Mouse (Mus musculus) spleen, postnatal 4 days (tissue): ENCODE results near the gene Ces1h.
"Not testable (repeated sequence)": the region's sequence is repeated elsewhere in the genome, so short reads cannot be mapped to it uniquely, and the experiment has no call there.

ENCODE experiments used
- DNase-seq, 2 experiments: peaks; one replicate each; pipeline ENCODE4 v3.0.0; 2022; ENCODE audit warnings: low spot score in 2 of 2

Ces1h gene

DNA sequence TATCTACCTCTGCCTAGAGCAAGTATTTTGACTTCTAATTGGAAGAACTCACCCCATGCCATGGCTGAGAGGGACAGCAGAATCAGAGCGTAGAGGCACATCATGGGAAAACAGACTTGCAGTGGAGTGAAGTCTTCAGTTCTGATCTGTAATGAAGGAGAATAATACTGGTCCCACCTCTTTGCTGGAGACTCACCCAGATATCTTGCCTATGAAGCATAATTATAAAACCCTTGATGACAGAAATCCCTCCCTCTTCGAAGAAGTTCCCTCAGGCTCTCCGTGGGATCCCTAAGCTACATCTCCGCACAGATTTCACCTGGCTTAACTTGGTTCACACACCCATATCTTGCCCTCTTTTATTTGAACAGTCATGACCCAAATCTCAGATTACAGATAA is at the start of gene Ces1h:
Gene Ces1h (minus strand): TSS at position 101 of the 400 bp plus-strand sequence.
- no peak for DNase-seq

DNA sequence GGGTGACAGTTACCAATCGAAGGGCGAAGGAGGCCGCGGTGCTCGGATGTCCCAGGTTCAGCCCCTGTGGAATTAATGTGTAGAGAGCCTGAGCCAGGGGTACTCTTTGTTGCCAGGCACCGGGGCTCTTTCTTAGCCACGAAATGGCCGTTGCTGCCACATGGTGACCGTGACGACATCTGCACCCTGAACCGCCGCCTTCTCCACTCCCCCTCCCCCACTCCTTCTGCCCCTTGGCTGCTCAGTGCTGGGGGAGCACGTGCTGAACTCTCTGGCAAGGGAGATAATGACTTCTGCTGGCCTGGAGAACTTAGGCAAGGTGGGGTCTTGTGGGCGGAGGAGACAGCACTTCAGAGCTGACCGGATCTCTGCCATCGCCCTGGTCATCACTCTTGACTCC is 47.7 kb upstream of the Ces1h start:
- no peak for DNase-seq

DNA sequence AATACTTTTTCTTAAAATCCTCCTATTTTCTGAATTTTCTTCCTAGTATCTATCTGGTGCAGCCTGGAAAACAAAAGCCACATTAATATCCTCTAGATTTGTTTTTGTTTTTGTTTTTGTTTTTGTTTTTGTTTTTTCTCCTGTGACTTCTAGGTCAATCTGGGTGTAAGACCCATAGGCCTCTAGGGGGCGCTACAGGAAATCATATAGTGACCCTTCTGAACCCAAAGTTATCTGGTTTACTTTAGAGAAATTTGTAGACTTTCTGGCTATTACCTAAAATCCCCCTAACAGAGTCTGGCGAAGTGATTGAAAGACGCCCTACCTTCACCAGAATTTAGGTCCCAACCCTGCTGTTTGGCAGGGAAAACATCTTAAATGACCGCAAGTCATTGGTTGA is 35.9 kb upstream of the Ces1h start:
- no peak for DNase-seq

DNA sequence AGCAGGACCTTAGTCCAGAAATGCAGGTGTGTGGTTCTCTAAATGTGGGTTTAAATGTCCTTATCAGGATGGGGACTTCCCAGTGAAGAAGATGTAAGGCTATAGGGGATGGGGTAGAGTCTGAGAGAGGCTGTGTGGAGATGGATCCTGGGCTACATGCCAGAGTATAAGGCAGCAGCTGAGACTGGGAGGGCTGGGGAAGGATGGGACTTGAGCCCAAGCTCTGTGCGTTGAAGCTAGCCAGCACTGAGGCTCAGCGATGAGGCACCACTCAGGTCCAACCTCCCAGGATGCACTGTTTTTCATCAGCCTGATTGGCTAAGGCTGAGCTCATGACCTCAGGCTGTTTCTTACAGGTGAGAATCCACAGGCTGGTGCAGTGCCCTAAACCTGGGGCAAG is 29.3 kb upstream of the Ces1h start:
- DNase-seq, result no peak

DNA sequence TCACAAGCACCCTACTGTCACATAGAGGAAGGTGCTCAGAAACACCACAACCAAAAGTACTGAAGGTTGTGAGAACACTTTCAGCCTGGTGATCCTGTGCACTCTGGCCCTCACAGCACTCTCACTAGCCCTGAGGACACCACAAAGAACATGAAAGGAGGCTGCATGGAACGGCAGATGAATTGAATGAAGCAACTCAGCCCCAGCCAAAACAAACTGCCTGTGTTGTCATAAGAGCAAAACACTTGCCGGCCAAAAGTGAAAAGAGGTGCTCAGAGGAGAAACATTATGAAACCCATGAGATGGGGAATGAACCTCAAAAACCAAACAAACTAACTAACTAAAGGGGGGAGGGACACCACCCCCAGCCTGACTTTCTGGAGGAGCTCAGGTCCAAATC is 20.2 kb upstream of the Ces1h start:
- DNase-seq, result no peak

DNA sequence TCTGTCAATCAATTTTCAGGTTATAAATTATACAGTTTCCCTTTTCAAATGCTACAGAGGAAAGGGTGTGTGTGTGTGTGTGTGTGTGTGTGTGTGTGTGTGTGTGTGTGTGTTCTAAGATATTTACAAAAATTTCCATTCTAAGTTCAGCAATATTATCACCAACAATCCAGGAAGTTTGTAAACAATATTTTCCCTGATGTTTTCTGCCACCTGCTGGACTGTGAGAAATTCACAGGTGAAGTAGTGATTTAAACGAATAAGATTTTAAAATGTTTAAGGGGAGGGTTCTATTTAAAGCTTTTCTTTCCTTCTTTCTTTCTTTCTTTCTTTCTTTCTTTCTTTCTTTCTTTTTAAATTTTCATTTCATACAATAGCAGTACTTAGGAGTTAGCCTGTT is 18.5 kb upstream of the Ces1h start:
- DNase-seq, result no peak

DNA sequence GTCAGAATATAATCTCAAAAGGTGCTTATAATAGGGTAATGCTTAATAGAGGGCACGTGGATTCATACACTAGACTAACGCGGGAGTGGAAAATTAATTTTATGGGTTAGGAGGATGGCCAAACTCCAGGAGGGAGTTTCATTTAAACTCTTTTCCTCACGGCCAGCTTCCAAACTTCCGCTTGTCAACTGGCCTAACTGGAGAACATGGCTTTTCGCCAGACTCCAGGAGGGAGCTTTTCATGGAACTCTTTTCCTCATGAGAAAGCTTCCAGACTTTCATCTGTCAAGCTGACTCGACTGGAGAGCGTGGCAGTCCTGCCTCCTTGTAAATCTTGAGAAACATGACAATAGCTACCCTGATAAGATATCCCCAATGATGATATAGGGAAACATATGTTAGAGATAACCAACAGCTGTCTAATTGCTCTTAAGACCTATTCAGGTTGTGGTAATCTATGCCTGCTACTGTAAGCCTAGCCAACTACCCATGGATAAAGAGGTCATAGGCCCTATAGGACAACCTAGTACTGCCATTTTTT is 14.6 kb upstream of the Ces1h start:
- DNase-seq, result not testable (repeated sequence)

DNA sequence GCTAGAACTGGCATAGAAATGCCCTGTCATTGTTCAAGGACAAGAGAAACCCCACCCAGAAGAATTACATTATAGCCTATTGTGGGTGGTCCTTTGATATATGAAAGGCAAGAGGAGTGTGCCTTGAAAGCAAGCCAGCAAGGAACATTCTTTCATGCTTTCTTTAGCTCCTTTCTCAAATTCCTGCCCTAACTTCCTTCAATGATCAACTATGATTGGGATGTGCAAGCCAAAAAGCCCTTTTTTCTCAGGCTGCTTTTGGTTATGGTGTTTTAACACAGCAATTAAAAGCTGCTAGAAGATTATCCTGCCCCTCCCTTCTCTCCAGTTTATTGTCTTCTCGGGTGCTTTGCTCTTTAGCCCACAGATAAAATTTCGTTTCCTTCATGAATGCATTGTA is 10.0 kb downstream of the Ces1h start:
- no peak for DNase-seq

DNA sequence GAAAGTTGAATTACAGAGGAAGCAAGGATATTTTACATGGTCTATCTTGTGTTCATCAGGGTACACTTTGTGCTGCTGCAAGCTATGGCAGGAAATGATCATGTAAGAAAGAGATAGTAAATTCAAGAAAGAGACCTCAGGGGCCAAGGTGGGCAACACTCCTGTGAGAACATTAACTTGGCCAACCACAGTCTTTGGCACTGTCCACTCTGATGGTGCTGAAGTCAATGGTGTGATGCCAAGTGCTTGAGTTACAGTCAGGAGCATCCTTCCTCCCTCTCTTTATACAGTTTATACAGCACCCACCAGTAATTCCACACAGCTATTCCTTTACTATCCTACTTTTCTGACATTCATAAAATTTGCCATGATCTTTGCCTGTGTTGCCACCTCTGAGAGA is 19.4 kb downstream of the Ces1h start:
- DNase-seq, result no peak

DNA sequence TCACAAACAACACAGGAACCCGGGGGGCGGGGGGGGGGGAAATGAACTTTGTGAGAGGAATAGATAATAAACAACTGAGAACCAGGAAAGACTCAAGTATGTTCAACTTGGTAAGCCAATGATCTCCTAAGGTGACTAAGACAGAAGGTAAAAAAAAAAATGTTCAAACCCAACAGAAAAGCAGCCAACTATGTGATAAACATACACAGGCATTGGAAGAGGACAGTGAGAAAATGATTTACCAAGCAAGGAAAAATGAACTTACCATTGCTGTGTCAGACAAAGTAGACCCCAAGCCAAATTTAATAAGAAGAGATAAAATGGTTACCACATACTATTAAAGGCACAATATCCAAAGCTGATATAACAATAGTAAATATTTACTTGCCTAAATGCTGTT is 40.0 kb downstream of the Ces1h start:
- no peak for DNase-seq

DNA sequence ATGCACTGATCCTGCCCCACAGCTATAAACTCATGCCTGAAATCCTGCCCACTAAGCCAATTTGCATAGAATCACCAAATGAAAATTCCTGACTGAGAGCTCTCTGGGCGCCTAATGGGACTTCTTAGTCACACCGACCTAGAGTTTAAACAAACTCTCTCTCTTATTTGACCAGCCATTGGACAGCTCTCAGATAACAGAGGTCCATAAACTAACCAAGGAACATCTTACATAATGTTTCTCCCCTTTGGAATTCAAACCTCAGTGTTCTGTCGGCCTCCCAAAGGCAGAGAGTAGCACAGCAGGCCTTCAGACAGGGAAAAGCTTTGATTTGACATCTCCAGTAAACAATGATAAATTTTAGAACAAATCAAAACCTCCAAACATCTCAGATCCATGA is 42.3 kb downstream of the Ces1h start, which contains the start of gene Ces1g:
Gene Ces1g (minus strand): TSS at position 102 of the 400 bp plus-strand sequence.
- no peak for DNase-seq

DNA sequence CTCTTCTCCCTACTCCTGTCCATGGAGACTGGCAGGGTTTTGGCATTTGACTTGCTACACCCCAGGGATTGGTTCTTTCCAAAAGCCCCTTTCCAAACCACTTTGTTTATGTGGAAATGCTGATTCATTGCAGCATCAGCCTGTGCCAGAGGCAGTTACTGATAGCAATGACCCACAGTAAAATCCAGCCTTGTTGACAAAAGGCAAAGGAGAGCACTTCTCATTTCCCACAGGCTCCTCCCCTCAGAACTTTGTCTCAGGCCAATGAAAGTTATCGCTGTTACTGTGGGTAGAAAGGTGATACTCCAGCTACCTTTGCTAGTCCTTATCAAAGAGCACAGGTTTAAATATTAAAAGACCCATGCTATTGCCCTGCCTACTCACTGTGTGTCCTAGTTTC is 46.8 kb downstream of the Ces1h start:
- DNase-seq, result no peak

DNA sequence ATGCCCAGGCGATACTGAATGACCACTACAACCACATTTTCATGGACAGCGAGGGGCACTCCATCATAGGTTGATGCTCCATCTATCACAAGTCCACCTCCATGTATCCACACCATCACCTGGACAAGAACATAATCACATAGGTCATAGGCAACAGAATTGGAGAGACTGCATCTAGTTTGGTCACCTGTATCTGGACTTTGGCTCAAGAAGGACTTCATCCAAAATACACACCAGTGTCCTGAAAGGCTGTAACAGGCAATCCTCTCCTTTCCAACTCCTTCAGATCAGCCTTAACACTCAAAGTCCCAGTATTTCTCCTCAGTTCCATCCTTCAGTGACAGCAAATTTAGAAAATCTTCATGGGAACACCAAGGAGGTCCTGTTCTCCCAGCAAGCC is 48.4 kb downstream of the Ces1h start:
- DNase-seq, result no peak

DNA sequence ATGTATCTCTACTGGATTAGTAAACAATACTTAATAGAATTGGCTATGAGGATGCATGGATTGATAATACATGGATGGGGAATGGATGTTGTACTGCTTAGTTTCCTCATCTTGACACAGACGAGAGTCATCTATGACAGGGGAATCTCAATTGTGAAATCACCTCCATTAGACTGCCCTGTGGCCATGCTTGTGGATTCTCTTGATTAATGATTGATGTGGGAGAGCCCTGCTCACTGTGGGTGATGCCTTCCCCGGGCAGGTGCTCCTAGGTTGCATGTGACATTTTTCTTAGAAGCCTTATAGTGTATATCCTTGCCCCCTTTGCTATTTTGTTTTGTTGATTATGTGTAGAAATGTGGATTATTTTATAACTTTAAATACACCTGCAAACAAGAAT is 54.4 kb downstream of the Ces1h start:
- DNase-seq, result no peak

DNA sequence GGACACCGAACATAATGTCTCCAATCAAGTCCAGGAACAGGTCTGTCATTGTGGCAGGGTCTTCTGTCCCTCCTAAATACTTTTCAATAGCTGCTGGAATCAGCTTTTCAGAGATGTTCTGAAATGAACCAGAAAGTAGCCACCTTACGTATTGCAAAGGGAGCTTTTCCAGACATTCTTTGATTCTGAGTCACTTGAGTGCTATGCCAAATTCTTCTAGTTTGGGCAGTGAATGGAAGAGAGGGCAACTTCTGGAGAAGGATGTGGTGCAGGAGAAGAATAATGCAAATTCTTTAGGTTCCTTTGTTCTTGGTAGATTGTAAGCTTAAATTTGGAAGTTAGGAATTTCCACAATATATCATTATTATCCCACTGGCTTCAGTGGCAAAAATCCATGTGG is 62.5 kb downstream of the Ces1h start:
- no peak for DNase-seq

DNA sequence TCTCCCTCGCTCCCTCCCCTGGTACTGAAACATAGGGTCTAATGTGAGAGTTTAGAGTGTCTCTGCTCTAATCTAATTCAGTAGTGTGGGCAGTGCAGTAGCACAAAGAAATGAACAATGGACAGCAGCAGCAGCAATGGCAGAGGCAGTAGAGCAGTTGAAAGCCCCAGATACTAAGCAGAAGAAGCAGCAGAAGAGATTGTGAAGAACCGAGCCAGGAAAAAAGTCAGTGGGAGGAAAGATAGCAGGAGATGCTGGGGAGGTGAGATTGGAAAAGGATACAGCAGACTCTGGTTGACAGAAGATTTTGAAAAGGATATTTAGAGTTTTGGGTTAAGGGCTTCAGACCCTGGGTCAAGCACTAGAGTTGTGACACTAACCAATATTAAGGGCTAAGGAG is 64.0 kb downstream of the Ces1h start:
- no peak for DNase-seq
